Mouse (Mus musculus) spleen, adult 2 months (tissue): Measurements from ENCODE around the gene Abca1.

ENCODE experiments used
- CTCF ChIP-seq: fragments of 200-500 bp; IDR thresholded peaks from 2 replicates; pipeline ENCODE4 v1.5.1; 2011; ENCODE audit warnings: mild to moderate bottlenecking, inconsistent platforms; ENCODE audit not compliant: insufficient read depth, insufficient read length, insufficient replicate concordance; ENCODE audit errors: extremely low read depth
- POLR2A ChIP-seq: fragments of 200-500 bp; IDR thresholded peaks from 2 replicates; pipeline ENCODE4 v1.6.1; 2011; ENCODE audit warnings: low read depth, low read length, inconsistent platforms

- TF ChIP-seq CTCF (no peak), POLR2A (no peak)
These were observed 15.2 kb upstream of the Abca1 start for GRCm38 (mm10) chr4:53174906-53175305.
